Mouse (Mus musculus) frontal cortex, adult 2 months (tissue): ENCODE data around the gene Serping1. TPM values are rescaled to one million over a fixed set of nuclear protein-coding genes. Genes with fewer than 3 reads are reported as not detected.
"Not testable (repeated sequence)": the region's sequence is repeated elsewhere in the genome, so short reads cannot be mapped to it uniquely, and the experiment has no call there.

ENCODE experiments used
- DNase-seq, 2 experiments: peaks; one replicate each; pipeline ENCODE4 v3.0.0; 2022; ENCODE audit warnings: low spot score in 1 of 2; ENCODE audit errors: extremely low spot score in 1 of 2
- polyA plus RNA-seq: library from polyadenylated mRNA; depleted of rRNA; stranded (reverse); fragments of >200 nt; gene quantifications from 2 replicates; pipeline ENCODE4 v1.2.3, GENCODE M21; 2012

Serping1 gene
- polyA plus RNA-seq, 1 experiment: 17.4 TPM

DNA sequence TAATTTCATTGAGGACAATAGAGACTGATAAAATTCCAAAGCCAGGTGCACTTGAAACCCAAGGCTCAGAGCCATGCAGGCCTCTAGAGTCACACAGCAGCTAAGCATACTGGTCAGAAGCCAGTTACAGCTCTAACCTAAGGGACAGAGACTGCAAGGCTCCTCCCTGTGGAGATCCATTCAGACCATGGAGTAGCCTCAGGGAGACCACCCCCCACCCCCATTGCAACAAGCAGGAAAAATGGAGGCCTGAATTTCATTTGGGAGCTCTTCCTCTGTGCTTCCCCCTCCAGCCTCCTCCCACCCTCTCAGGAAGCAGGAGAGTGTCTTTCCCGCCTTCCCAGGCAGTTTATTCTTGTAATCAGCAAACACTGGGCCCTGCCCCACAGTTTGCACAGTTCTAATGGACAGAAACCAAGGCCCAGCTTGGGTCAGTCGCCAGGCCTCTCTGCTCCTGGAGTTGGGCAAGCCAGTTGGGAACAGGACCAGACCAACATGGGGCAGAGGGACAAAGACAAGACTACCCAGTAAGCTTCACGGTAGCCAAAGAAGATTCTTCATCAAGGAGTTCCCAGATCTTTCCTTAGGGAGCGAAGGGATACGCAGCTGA lies 33.3 kb downstream of the Serping1 start:
- DNase-seq: no peak

DNA sequence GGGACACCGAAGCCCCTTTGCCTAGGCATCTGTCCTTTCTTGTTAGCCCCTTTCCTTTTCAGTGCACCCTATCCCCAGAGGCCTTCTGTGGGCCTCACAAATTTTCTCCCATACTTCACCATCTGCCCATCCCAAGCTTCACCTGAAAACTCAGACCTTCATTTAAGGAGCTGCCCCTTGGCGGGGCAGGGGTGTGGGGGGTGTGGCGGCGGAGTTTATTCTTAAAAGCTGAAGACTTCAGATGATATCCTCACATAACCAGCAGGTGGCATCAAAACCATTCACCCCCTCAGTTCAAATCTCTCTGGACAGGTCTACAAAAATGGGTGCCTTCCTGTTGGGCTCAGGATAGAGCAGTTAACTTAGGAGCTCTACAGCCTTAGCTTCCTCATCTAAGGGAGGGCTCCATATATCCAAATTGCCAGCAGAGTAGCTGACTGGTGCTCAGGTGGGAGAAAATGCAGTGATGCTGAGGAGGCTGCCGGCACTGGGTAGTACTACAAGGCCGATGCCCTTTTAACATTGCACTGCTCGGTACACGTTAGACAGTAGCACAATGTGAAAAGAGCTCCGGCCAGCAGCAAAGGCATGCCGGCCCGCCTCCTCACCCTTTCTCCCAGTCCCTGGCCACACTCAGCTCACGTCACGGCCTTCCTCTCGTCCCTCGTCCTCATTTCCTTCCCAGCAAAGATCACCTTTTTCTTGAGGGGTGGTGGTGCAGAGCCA lies 34.5 kb downstream of the Serping1 start:
- peak in 1 of 2 experiments; percentile 45 for DNase-seq

GRCm38 (mm10) chr2:84738271-84738911 lies 36.9 kb downstream of the Serping1 start:
- DNase-seq: no peak

GRCm38 (mm10) chr2:84737451-84737925 lies 37.8 kb downstream of the Serping1 start:
- DNase-seq: no peak

GRCm38 (mm10) chr2:84736312-84737161 lies 38.7 kb downstream of the Serping1 start:
- no peak for DNase-seq

GRCm38 (mm10) chr2:84735346-84735920 lies 39.8 kb downstream of the Serping1 start:
- DNase-seq: no peak

GRCm38 (mm10) chr2:84734919-84735318 lies 40.3 kb downstream of the Serping1 start:
- no peak for DNase-seq

GRCm38 (mm10) chr2:84734351-84734864 lies 40.8 kb downstream of the Serping1 start:
- peak in 1 of 2 experiments; percentile 50 for DNase-seq

GRCm38 (mm10) chr2:84733579-84734300 lies 41.5 kb downstream of the Serping1 start, which contains the start of gene Ypel4:
Gene Ypel4 (plus strand): TSS chr2:84734058.
- DNase-seq: peak; percentile 70 to 81

- DNase-seq: no peak
Measured at GRCm38 (mm10) chr2:84732394-84732793, 42.9 kb downstream of the Serping1 start.

GRCm38 (mm10) chr2:84731206-84731605 lies 44.0 kb downstream of the Serping1 start:
- DNase-seq: no peak

GRCm38 (mm10) chr2:84728191-84728590 lies 47.1 kb downstream of the Serping1 start:
- DNase-seq: not testable (repeated sequence)

- peak; percentile 95 to 99 for DNase-seq
Measured at GRCm38 (mm10) chr2:84727172-84727858, 47.9 kb downstream of the Serping1 start, which contains the start of gene Clp1. Gene Clp1 (minus strand): TSS chr2:84727350.

GRCm38 (mm10) chr2:84726716-84727115 lies 48.5 kb downstream of the Serping1 start:
- DNase-seq: no peak

GRCm38 (mm10) chr2:84725770-84726169 lies 49.5 kb downstream of the Serping1 start:
- DNase-seq: no peak

DNA sequence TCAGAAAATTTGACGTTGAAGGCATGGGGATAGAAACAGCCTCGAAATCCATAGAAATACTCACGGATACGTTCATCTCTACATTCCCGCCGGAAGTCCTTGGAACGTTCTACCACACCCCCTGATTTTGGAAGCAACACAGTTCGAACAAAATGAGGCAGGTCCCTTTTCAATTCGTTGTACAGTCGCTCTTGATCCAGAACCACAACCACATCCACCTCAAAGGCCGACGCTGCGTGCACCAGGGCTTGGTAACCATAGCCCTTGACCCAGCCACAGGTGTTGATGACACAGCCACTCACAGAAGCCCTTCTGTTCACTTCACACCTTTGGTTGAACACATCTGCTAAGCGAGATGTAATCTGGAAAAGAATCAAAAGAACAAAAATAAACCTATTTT lies 51.4 kb downstream of the Serping1 start:
- no peak for DNase-seq

- no peak for DNase-seq
Measured at GRCm38 (mm10) chr2:84721182-84721581, 54.1 kb downstream of the Serping1 start.

DNA sequence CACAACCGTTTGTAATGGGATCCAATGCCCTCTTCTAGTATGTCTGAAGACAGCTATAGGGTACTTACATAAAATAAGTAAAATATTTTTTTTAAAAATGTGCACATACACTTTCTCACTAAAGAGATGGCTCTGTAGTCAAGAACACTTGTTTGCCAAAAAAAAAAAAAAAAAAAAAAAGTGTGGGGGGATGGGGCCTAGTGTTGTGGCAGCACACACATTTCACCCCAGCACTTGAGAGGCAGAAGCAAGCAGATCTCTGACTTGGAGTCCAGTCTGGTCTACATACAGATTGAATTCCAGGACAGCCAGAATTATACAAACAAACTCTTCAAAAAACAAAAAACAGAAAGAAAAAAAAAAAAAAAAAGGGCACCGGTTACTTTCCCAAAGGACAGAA lies 54.5 kb downstream of the Serping1 start:
- no peak for DNase-seq

GRCm38 (mm10) chr2:84717357-84717756 lies 57.9 kb downstream of the Serping1 start:
- no peak for DNase-seq
